Mouse (Mus musculus) hindbrain, postnatal 0 days (tissue): ENCODE results near the gene Iqgap2. TPM values are rescaled to one million over a fixed set of nuclear protein-coding genes. Genes with fewer than 3 reads are reported as not detected.

Experiments
- ATAC-seq: fragments of 200-750 bp; cut with Nextera tagmentation; 2 replicates; pipeline ENCODE4 v1.8.0; 2017; ENCODE audit warnings: mild to moderate bottlenecking, moderate TSS enrichment, moderate library complexity
- DNase-seq: peaks from one replicate; pipeline ENCODE4 v3.0.0-alpha.2; 2015; ENCODE audit warnings: low spot score
- H3K27ac ChIP-seq: fragments of 300-500 bp; sonication (generic); 2 replicates; pipeline ENCODE4 v1.5.1; 2014; ENCODE audit warnings: mild to moderate bottlenecking
- H3K27me3 ChIP-seq: fragments of 300-500 bp; sonication (generic); 2 replicates; pipeline ENCODE4 v1.6.1; 2014; ENCODE audit warnings: low read length, mixed read lengths; ENCODE audit not compliant: insufficient read depth
- H3K36me3 ChIP-seq: fragments of 300-500 bp; sonication (generic); 2 replicates; pipeline ENCODE4 v1.6.1; 2014; ENCODE audit warnings: low read length, mixed read lengths; ENCODE audit not compliant: insufficient read depth
- H3K4me1 ChIP-seq: fragments of 300-500 bp; sonication (generic); 2 replicates; pipeline ENCODE4 v1.6.1; 2014; ENCODE audit warnings: antibody characterized with exemption, low read length, mixed read lengths; ENCODE audit not compliant: insufficient read depth
- H3K4me2 ChIP-seq: fragments of 300-500 bp; sonication (generic); 2 replicates; pipeline ENCODE4 v1.6.1; 2014; ENCODE audit warnings: low read depth, mild to moderate bottlenecking, low read length, moderate library complexity, mixed read lengths
- H3K4me3 ChIP-seq: fragments of 300-500 bp; sonication (generic); 2 replicates; pipeline ENCODE4 v1.5.1; 2014; ENCODE audit warnings: low read length
- H3K9ac ChIP-seq: fragments of 300-500 bp; sonication (generic); replicated peaks from 2 replicates; pipeline ENCODE4 v1.6.1; 2014; ENCODE audit warnings: mild to moderate bottlenecking, low read length, moderate library complexity, mixed read lengths
- H3K9me3 ChIP-seq: fragments of 300-500 bp; sonication (generic); 2 replicates; pipeline ENCODE4 v1.6.1; 2016; ENCODE audit warnings: low read length, mixed read lengths
- CTCF ChIP-seq: IDR thresholded peaks from 2 replicates; pipeline ENCODE4 v1.5.1; 2016; ENCODE audit warnings: antibody characterized with exemption, control low read depth, low read depth
- WGBS: fragments of 180-500 bp; shearing (Covaris S2); extraction: QIAGEN DNeasy Blood & Tissue Kit; methylation state at CpG from one replicate; pipeline ENCODE4 v1.1.7; 2014; 5-methylcytosine and 5-hydroxymethylcytosine counted together
- polyA plus RNA-seq: library from polyadenylated mRNA; unstranded; fragments of >200 nt; fragmentation: Nextera tagmentation; extraction: Ambion mirVana; gene quantifications from 2 replicates; pipeline ENCODE4 v1.2.1, GENCODE M21; 2015
- total RNA-seq: library from RNA; depleted of rRNA; stranded (reverse); fragments of >200 nt; gene quantifications from 2 replicates; pipeline ENCODE4 v1.2.3, GENCODE M21; 2014

Iqgap2 gene
- total and polyA plus RNA-seq, 2 experiments from 2014 or later = 2.9 to 3.1 TPM

- Histone ChIP-seq H3K4me3 (no peak overlapping the region), H3K36me3 (no peaks in the 10 kb centered on the region), H3K4me1 (no peaks in the 10 kb centered on the region), H3K27me3 (no peaks in the 10 kb centered on the region), H3K4me2 (no peak overlapping the region), H3K27ac (no peak overlapping the region), H3K9me3 (no peaks in the 10 kb centered on the region), H3K9ac (no peak overlapping the region)
- ATAC-seq = no peak
- TF ChIP-seq CTCF = no peak
- 83% methylated on average over 8 of the region's 8 CpGs for WGBS
- peak; percentile 32 for DNase-seq
Observed at GRCm38 (mm10) chr13:95692201-95692600, 199.5 kb downstream of the Iqgap2 start.

GRCm38 (mm10) chr13:95688576-95688975 is 203.1 kb downstream of the Iqgap2 start:
- H3K4me1 ChIP-seq = no peaks in the 10 kb centered on the region
- no peaks in the 10 kb centered on the region for H3K27me3 ChIP-seq
- DNase-seq = no peak
- H3K9me3 ChIP-seq = no peaks in the 10 kb centered on the region
- no peak for TF ChIP-seq CTCF
- no peak for ATAC-seq
- no peak overlapping the region for H3K4me3 ChIP-seq
- WGBS = 92% methylated on average over 1 of the region's 1 CpGs
- H3K27ac ChIP-seq = no peak overlapping the region
- H3K9ac ChIP-seq = no peak overlapping the region
- no peak overlapping the region for H3K4me2 ChIP-seq
- H3K36me3 ChIP-seq = no peaks in the 10 kb centered on the region

- Histone ChIP-seq H3K9me3 (no peaks in the 10 kb centered on the region), H3K4me1 (no peaks in the 10 kb centered on the region), H3K4me3 (no peak overlapping the region), H3K9ac (no peak overlapping the region), H3K36me3 (no peaks in the 10 kb centered on the region), H3K4me2 (no peak overlapping the region), H3K27me3 (no peaks in the 10 kb centered on the region), H3K27ac (no peak overlapping the region)
- 81% methylated on average over 5 of the region's 5 CpGs for WGBS
- ATAC-seq = no peak
- no peak for TF ChIP-seq CTCF
- DNase-seq = no peak
Observed at GRCm38 (mm10) chr13:95685736-95686135, 206.0 kb downstream of the Iqgap2 start.

- Histone ChIP-seq H3K36me3 (no peaks in the 10 kb centered on the region), H3K27me3 (no peaks in the 10 kb centered on the region), H3K4me1 (no peaks in the 10 kb centered on the region), H3K9ac (no peak overlapping the region), H3K4me2 (no peak overlapping the region), H3K27ac (no peak overlapping the region), H3K9me3 (no peaks in the 10 kb centered on the region), H3K4me3 (no peak overlapping the region)
- DNase-seq (no peak), ATAC-seq (no peak)
- 95% methylated on average over 9 of the region's 9 CpGs for WGBS
- TF ChIP-seq CTCF = no peak
Observed at GRCm38 (mm10) chr13:95684656-95685244, 207.0 kb downstream of the Iqgap2 start.

GRCm38 (mm10) chr13:95679491-95679941 is 212.2 kb downstream of the Iqgap2 start:
- Histone ChIP-seq H3K4me1 (no peaks in the 10 kb centered on the region), H3K9ac (no peak overlapping the region), H3K27me3 (no peaks in the 10 kb centered on the region), H3K4me2 (no peak overlapping the region), H3K4me3 (no peak overlapping the region), H3K27ac (no peak overlapping the region), H3K36me3 (no peaks in the 10 kb centered on the region), H3K9me3 (no peaks in the 10 kb centered on the region)
- WGBS = 89% methylated on average over 4 of the region's 4 CpGs
- DNase-seq (no peak), ATAC-seq (no peak)
- no peak for TF ChIP-seq CTCF

GRCm38 (mm10) chr13:95679078-95679477 is 212.6 kb downstream of the Iqgap2 start:
- no peak for TF ChIP-seq CTCF
- Histone ChIP-seq H3K36me3 (no peaks in the 10 kb centered on the region), H3K9me3 (no peaks in the 10 kb centered on the region), H3K4me2 (no peak overlapping the region), H3K27ac (no peak overlapping the region), H3K27me3 (no peaks in the 10 kb centered on the region), H3K4me1 (no peaks in the 10 kb centered on the region), H3K9ac (no peak overlapping the region), H3K4me3 (no peak overlapping the region)
- WGBS = 84% methylated on average over 5 of the region's 5 CpGs
- ATAC-seq = no peak
- no peak for DNase-seq

- ATAC-seq (no peak), DNase-seq (no peak)
- Histone ChIP-seq H3K36me3 (0 out of 2 replicates have a peak, but pooled peaks cover 4% of the 10 kb centered on the region), H3K27me3 (no peaks in the 10 kb centered on the region), H3K9ac (no peak overlapping the region), H3K4me2 (no peak overlapping the region), H3K27ac (no peak overlapping the region), H3K4me1 (no peaks in the 10 kb centered on the region), H3K9me3 (no peaks in the 10 kb centered on the region), H3K4me3 (no peak overlapping the region)
- WGBS = 92% methylated on average over 7 of the region's 7 CpGs
- no peak for TF ChIP-seq CTCF
Observed at GRCm38 (mm10) chr13:95672372-95672771, 219.3 kb downstream of the Iqgap2 start.
